Comparison of ENCODE assay signal across 8 mouse cellular contexts in genomic region chr7:4865579-4866493, GRCm38 (mm10). TPM values are rescaled to one million over a fixed set of nuclear protein-coding genes. Genes with fewer than 3 reads are reported as not detected.
DNase-seq lines count a peak whose midpoint lies in the region; ATAC-seq and TF ChIP-seq lines count a peak whose summit lies in the region.

No protein-coding gene starts in this region.

- TF ChIP-seq CTCF in E14TG2a.4 (conservative IDR thresholded peaks at IDR 0.05; ENCODE audit: low read length), result no peak
- TF ChIP-seq CTCF in heart, postnatal 0 days (IDR thresholded peaks at IDR 0.05; ENCODE audit: low read depth), result no peak
- TF ChIP-seq CTCF in testis, adult 2 months (IDR thresholded peaks at IDR 0.05; ENCODE audit: control insufficient read depth, insufficient read depth, insufficient replicate concordance, low read depth, low read length), result no peak

- peak; percentile 76 for TF ChIP-seq POLR2A in testis, adult 2 months (IDR thresholded peaks at IDR 0.05; ENCODE audit: control insufficient read depth, low read depth, low read length)

- H3K9ac ChIP-seq in forebrain, embryonic 12.5 days, result peak overlapping the region; percentile 66
- H3K9ac ChIP-seq in heart, postnatal 0 days (replicated peaks; ENCODE audit: low read depth, low read length), result peak overlapping the region; percentile 63
- H3K9ac ChIP-seq in liver, embryonic 16.5 days (ENCODE audit: low read depth, low read length), result peak overlapping the region; percentile 78
- H3K9ac ChIP-seq in neural tube, embryonic 13.5 days, result peak overlapping the region; percentile 78

- peak; percentile 98 for DNase-seq in c-Kit-positive CD71-positive TER-119-positive erythroid progenitor cells, embryonic 14.5 days (ENCODE audit: low spot score)
- DNase-seq in heart, postnatal 0 days (ENCODE audit: low spot score), result peak; percentile 98
- peak; percentile 96 to 97 for DNase-seq in kidney, postnatal 4 days

- H3K36me3 ChIP-seq in E14TG2a.4 (ENCODE audit: insufficient read depth, low read length), result no peaks in the 10 kb centered on the region
- no peaks in the 10 kb centered on the region for H3K36me3 ChIP-seq in forebrain, embryonic 12.5 days (replicated peaks)
- no peaks in the 10 kb centered on the region for H3K36me3 ChIP-seq in heart, postnatal 0 days (replicated peaks; ENCODE audit: control insufficient read depth, insufficient read depth, low read length)
- no peaks in the 10 kb centered on the region for H3K36me3 ChIP-seq in liver, embryonic 16.5 days (ENCODE audit: control insufficient read depth, insufficient read depth)
- H3K36me3 ChIP-seq in neural tube, embryonic 13.5 days, result no peaks in the 10 kb centered on the region
- H3K36me3 ChIP-seq in testis, adult 2 months (ENCODE audit: control insufficient read depth, insufficient read depth, low read length), result no peaks in the 10 kb centered on the region

- no peak for TF ChIP-seq EP300 in heart, postnatal 0 days (IDR thresholded peaks at IDR 0.05; ENCODE audit: low read depth)

- no peaks in the 10 kb centered on the region; the same call in 1 of the 2 replicates for H3K9me3 ChIP-seq in E14TG2a.4 (ENCODE audit: low read length)
- H3K9me3 ChIP-seq in forebrain, embryonic 12.5 days, result no peaks in the 10 kb centered on the region
- no peaks in the 10 kb centered on the region for H3K9me3 ChIP-seq in heart, postnatal 0 days (replicated peaks; ENCODE audit: control insufficient read depth, low read length)
- no peaks in the 10 kb centered on the region for H3K9me3 ChIP-seq in liver, embryonic 16.5 days (replicated peaks; ENCODE audit: control insufficient read depth, low read length)
- no peaks in the 10 kb centered on the region for H3K9me3 ChIP-seq in neural tube, embryonic 13.5 days

- H3K4me2 ChIP-seq in forebrain, embryonic 12.5 days, result peak overlapping the region; percentile 62
- H3K4me2 ChIP-seq in heart, postnatal 0 days (ENCODE audit: low read depth, low read length), result peak overlapping the region; percentile 71
- peak overlapping the region; percentile 63 for H3K4me2 ChIP-seq in liver, embryonic 16.5 days (ENCODE audit: low read depth, low read length)
- peak overlapping the region; percentile 66 for H3K4me2 ChIP-seq in neural tube, embryonic 13.5 days

- 4% methylated on average over 40 of the region's 40 CpGs for WGBS in forebrain, embryonic 12.5 days
- 3% methylated on average over 40 of the region's 40 CpGs for WGBS in heart, postnatal 0 days
- WGBS in liver, embryonic 16.5 days (ENCODE audit: insufficient replicate concordance), result 5% methylated on average over 40 of the region's 40 CpGs
- WGBS in neural tube, embryonic 13.5 days, result 5% methylated on average over 40 of the region's 40 CpGs

- no peaks in the 10 kb centered on the region for H3K27me3 ChIP-seq in E14TG2a.4 (ENCODE audit: insufficient read depth, low read length)
- H3K27me3 ChIP-seq in forebrain, embryonic 12.5 days, result no peaks in the 10 kb centered on the region
- no peaks in the 10 kb centered on the region for H3K27me3 ChIP-seq in heart, postnatal 0 days (ENCODE audit: control insufficient read depth, insufficient read depth, low read length)
- H3K27me3 ChIP-seq in liver, embryonic 16.5 days (ENCODE audit: control insufficient read depth, insufficient read depth, low read depth, low read length), result no peaks in the 10 kb centered on the region
- no peaks in the 10 kb centered on the region for H3K27me3 ChIP-seq in neural tube, embryonic 13.5 days
- no peaks in the 10 kb centered on the region for H3K27me3 ChIP-seq in testis, adult 2 months (ENCODE audit: control insufficient read depth, insufficient read depth, low read length)

- H3K27ac ChIP-seq in forebrain, embryonic 12.5 days, result peak overlapping the region; percentile 65
- peak overlapping the region; percentile 86 for H3K27ac ChIP-seq in heart, postnatal 0 days (ENCODE audit: low read depth)
- peak overlapping the region; percentile 43 for H3K27ac ChIP-seq in liver, embryonic 16.5 days (ENCODE audit: low read length)
- H3K27ac ChIP-seq in neural tube, embryonic 13.5 days (replicated peaks), result peak overlapping the region; percentile 78
- H3K27ac ChIP-seq in testis, adult 2 months (ENCODE audit: control insufficient read depth, insufficient read depth, low read depth, low read length), result peak overlapping the region; percentile 83

- H3K4me1 ChIP-seq in E14TG2a.4 (replicated peaks; ENCODE audit: low read depth, low read length), result peaks cover 52% of the 10 kb centered on the region
- H3K4me1 ChIP-seq in forebrain, embryonic 12.5 days, result peaks cover 10% of the 10 kb centered on the region
- peaks cover 20% of the 10 kb centered on the region for H3K4me1 ChIP-seq in heart, postnatal 0 days (ENCODE audit: control insufficient read depth, insufficient read depth)
- peaks cover 6% of the 10 kb centered on the region for H3K4me1 ChIP-seq in liver, embryonic 16.5 days (ENCODE audit: control insufficient read depth, low read depth, low read length)
- H3K4me1 ChIP-seq in neural tube, embryonic 13.5 days (replicated peaks), result peaks cover 15% of the 10 kb centered on the region
- peaks cover 11% of the 10 kb centered on the region for H3K4me1 ChIP-seq in testis, adult 2 months (ENCODE audit: control insufficient read depth, insufficient read depth, low read length)

- ATAC-seq in forebrain, embryonic 12.5 days (ENCODE audit: low FRiP score), result peak; percentile 100
- ATAC-seq in heart, postnatal 0 days (ENCODE audit: insufficient read depth, low read depth), result peak; percentile 100
- peak; percentile 100 for ATAC-seq in liver, embryonic 16.5 days (ENCODE audit: low read depth)
- peak; percentile 100 for ATAC-seq in neural tube, embryonic 13.5 days (ENCODE audit: low read depth)

- peak overlapping the region; percentile 83 for H3K4me3 ChIP-seq in E14TG2a.4 (replicated peaks; ENCODE audit: low read length)
- H3K4me3 ChIP-seq in forebrain, embryonic 12.5 days (replicated peaks), result peak overlapping the region; percentile 64
- H3K4me3 ChIP-seq in heart, postnatal 0 days (ENCODE audit: low read depth, low read length), result peak overlapping the region; percentile 58
- peak overlapping the region; percentile 71 for H3K4me3 ChIP-seq in liver, embryonic 16.5 days (ENCODE audit: low read depth, low read length)
- peak overlapping the region; percentile 56 for H3K4me3 ChIP-seq in neural tube, embryonic 13.5 days
- H3K4me3 ChIP-seq in testis, adult 2 months (ENCODE audit: control insufficient read depth, low read depth, low read length), result peak overlapping the region; percentile 95

RNA-seq across cellular contexts. Expression of gene Isoc2b, which starts 4.2 kb away (rescaled TPM):
- polyA plus RNA-seq in forebrain, embryonic 12.5 days (2016; fragmentation: Nextera tagmentation; extraction: Ambion mirVana), result 2.1 and 2.7 TPM in 2 replicates
- 1.4 and 20.0 TPM in 2 replicates for total RNA-seq in heart, postnatal 0 days (2014; rRNA removed; ENCODE audit: low replicate concordance)
- polyA plus RNA-seq in heart, postnatal 0 days (2015; fragmentation: Nextera tagmentation; extraction: Ambion mirVana), result 4.5 and 6.5 TPM in 2 replicates
- polyA plus RNA-seq in liver, embryonic 16.5 days (2015; fragmentation: Nextera tagmentation; extraction: Ambion mirVana), result 4.1 and 4.8 TPM in 2 replicates
- 4.5 and 4.8 TPM in 2 replicates for polyA plus RNA-seq in neural tube, embryonic 13.5 days (2015; fragmentation: Nextera tagmentation; extraction: Ambion mirVana)
- 4.9 and 6.5 TPM in 2 replicates for polyA plus RNA-seq in testis, adult 2 months (2012; rRNA removed)

RNA-seq across cellular contexts. Expression of gene Isoc2a, which starts 11.1 kb away (rescaled TPM):
- polyA plus RNA-seq in forebrain, embryonic 12.5 days (2016; fragmentation: Nextera tagmentation; extraction: Ambion mirVana), result 0.70 and 0.89 TPM in 2 replicates
- 15.2 and 25.6 TPM in 2 replicates for total RNA-seq in heart, postnatal 0 days (2014; rRNA removed; ENCODE audit: low replicate concordance)
- 1.4 and 1.6 TPM in 2 replicates for polyA plus RNA-seq in heart, postnatal 0 days (2015; fragmentation: Nextera tagmentation; extraction: Ambion mirVana)
- polyA plus RNA-seq in liver, embryonic 16.5 days (2015; fragmentation: Nextera tagmentation; extraction: Ambion mirVana), result 0.49 and 0.89 TPM in 2 replicates
- 0.51 and 0.91 TPM in 2 replicates for polyA plus RNA-seq in neural tube, embryonic 13.5 days (2015; fragmentation: Nextera tagmentation; extraction: Ambion mirVana)
- 20.2 and 20.9 TPM in 2 replicates for polyA plus RNA-seq in testis, adult 2 months (2012; rRNA removed)

RNA-seq across cellular contexts. Expression of gene Shisa7, which starts 21.3 kb away (rescaled TPM):
- polyA plus RNA-seq in forebrain, embryonic 12.5 days (2016; fragmentation: Nextera tagmentation; extraction: Ambion mirVana), result 4.0 and 4.6 TPM in 2 replicates
- 0.23 TPM in 1 of 2 replicates, not detected in the other for total RNA-seq in heart, postnatal 0 days (2014; rRNA removed; ENCODE audit: low replicate concordance)
- polyA plus RNA-seq in heart, postnatal 0 days (2015; fragmentation: Nextera tagmentation; extraction: Ambion mirVana), result not detected in 2 replicates
- polyA plus RNA-seq in liver, embryonic 16.5 days (2015; fragmentation: Nextera tagmentation; extraction: Ambion mirVana), result not detected in 2 replicates
- polyA plus RNA-seq in neural tube, embryonic 13.5 days (2015; fragmentation: Nextera tagmentation; extraction: Ambion mirVana), result 8.7 and 9.7 TPM in 2 replicates
- 21.8 and 24.8 TPM in 2 replicates for polyA plus RNA-seq in testis, adult 2 months (2012; rRNA removed)

RNA-seq across cellular contexts. Expression of gene Gm36210, which starts 40.5 kb away (rescaled TPM):
- 0.24 and 0.41 TPM in 2 replicates for polyA plus RNA-seq in forebrain, embryonic 12.5 days (2016; fragmentation: Nextera tagmentation; extraction: Ambion mirVana)
- total RNA-seq in heart, postnatal 0 days (2014; rRNA removed; ENCODE audit: low replicate concordance), result 0.88 TPM in 1 of 2 replicates, not detected in the other
- 0.08 and 0.12 TPM in 2 replicates for polyA plus RNA-seq in heart, postnatal 0 days (2015; fragmentation: Nextera tagmentation; extraction: Ambion mirVana)
- polyA plus RNA-seq in liver, embryonic 16.5 days (2015; fragmentation: Nextera tagmentation; extraction: Ambion mirVana), result not detected in 2 replicates
- 0.35 and 0.47 TPM in 2 replicates for polyA plus RNA-seq in neural tube, embryonic 13.5 days (2015; fragmentation: Nextera tagmentation; extraction: Ambion mirVana)
- polyA plus RNA-seq in testis, adult 2 months (2012; rRNA removed), result 0.65 and 0.79 TPM in 2 replicates

RNA-seq across cellular contexts. Expression of gene Zfp628, which starts 49.2 kb away (rescaled TPM):
- polyA plus RNA-seq in forebrain, embryonic 12.5 days (2016; fragmentation: Nextera tagmentation; extraction: Ambion mirVana), result 4.0 and 4.6 TPM in 2 replicates
- 8.9 and 13.1 TPM in 2 replicates for total RNA-seq in heart, postnatal 0 days (2014; rRNA removed; ENCODE audit: low replicate concordance)
- 1.7 and 1.9 TPM in 2 replicates for polyA plus RNA-seq in heart, postnatal 0 days (2015; fragmentation: Nextera tagmentation; extraction: Ambion mirVana)
- polyA plus RNA-seq in liver, embryonic 16.5 days (2015; fragmentation: Nextera tagmentation; extraction: Ambion mirVana), result 1.4 and 1.9 TPM in 2 replicates
- polyA plus RNA-seq in neural tube, embryonic 13.5 days (2015; fragmentation: Nextera tagmentation; extraction: Ambion mirVana), result 4.6 and 4.8 TPM in 2 replicates
- polyA plus RNA-seq in testis, adult 2 months (2012; rRNA removed), result 8.8 and 10.5 TPM in 2 replicates

Comparison
In these comparisons a context has a peak if more than half of its experiments do, and no peak if none do; other contexts are left out.
1. Peak in every context shown above with its lines: DNase-seq, ATAC-seq, H3K4me3 ChIP-seq and H3K27ac ChIP-seq.